22 mouse cellular contexts compared by ENCODE assay signal in the genomic region with DNA sequence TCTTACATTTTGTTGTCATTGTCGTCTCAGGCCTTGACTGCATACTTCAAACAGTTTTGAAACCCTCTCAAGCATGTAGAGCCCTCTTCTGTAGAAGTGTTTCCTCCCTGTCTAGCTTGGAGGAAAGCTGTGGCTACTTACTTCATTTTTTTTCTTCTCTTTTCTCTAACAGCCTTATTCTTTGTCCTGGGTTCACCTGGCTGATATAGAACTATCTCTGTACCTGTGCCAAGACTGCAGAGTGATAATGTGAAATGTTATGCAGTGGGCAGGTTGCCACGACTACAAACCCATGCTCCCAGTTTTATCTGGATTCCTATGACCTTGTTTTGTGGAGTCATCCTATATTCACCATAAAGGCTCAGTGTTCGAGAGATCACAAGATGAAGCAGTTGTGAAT. TPM values are rescaled to one million over a fixed set of nuclear protein-coding genes. Genes with fewer than 3 reads are reported as not detected.
DNase-seq lines count a peak whose midpoint lies in the region; ATAC-seq and TF ChIP-seq lines count a peak whose summit lies in the region.
"Had no signal": no experiment of that assay in that cellular context is flagged by ENCODE, and none has a peak within 500 bp of the region (broad histone marks: within the 10 kb centered on the region; RNA-seq: fewer than 3 reads in every experiment).

No protein-coding gene starts in this region.

- H3K9me3 ChIP-seq in kidney, embryonic 16.5 days (ENCODE audit: low read length): no peaks in the 10 kb centered on the region
- H3K9me3 ChIP-seq in lung, embryonic 16.5 days (ENCODE audit: control insufficient read depth, low read length): no peaks in the 10 kb centered on the region
- H3K9me3 ChIP-seq in MEL (replicated peaks; ENCODE audit: insufficient read depth, low read length): no peaks in the 10 kb centered on the region
- no peaks in the 10 kb centered on the region for H3K9me3 ChIP-seq in stomach, embryonic 16.5 days (replicated peaks; ENCODE audit: control insufficient read depth, low read length)
- H3K9me3 ChIP-seq: embryonic facial prominence, embryonic 10.5 days; forebrain, embryonic 13.5 days; heart, embryonic 15.5 days had no signal

- peaks cover 7% of the 10 kb centered on the region; the same call in 1 of the 2 replicates for H3K36me3 ChIP-seq in kidney, embryonic 16.5 days (ENCODE audit: insufficient read depth, low read length)
- no peaks in the 10 kb centered on the region for H3K36me3 ChIP-seq in lung, embryonic 16.5 days (ENCODE audit: control insufficient read depth, insufficient read depth, low read length)
- peaks cover 5 to 32% of the 10 kb centered on the region in 2 experiments for H3K36me3 ChIP-seq in MEL (ENCODE audit: control insufficient read depth in 1 of 2, insufficient read depth in 2 of 2, low read length in 2 of 2)
- H3K36me3 ChIP-seq in stomach, embryonic 16.5 days (ENCODE audit: control insufficient read depth, insufficient read depth, low read length): no peaks in the 10 kb centered on the region
- H3K36me3 ChIP-seq: heart, embryonic 15.5 days had no signal

- WGBS in kidney, embryonic 16.5 days: 60% methylated on average over 3 of the region's 3 CpGs
- 56% methylated on average over 3 of the region's 3 CpGs for WGBS in lung, embryonic 16.5 days
- WGBS in stomach, embryonic 16.5 days: 74% methylated on average over 3 of the region's 3 CpGs

- peaks cover 47% of the 10 kb centered on the region for H3K79me2 ChIP-seq in MEL (ENCODE audit: control insufficient read depth, insufficient read depth, low read length, poor library complexity)

- peak overlapping the region; percentile 41 for H3K27ac ChIP-seq in kidney, embryonic 16.5 days (ENCODE audit: low read length)
- H3K27ac ChIP-seq in lung, embryonic 16.5 days (ENCODE audit: low read length): no peak overlapping the region
- peak overlapping the region; percentile 18; the same call in 1 of the 2 replicates for H3K27ac ChIP-seq in MEL (ENCODE audit: control insufficient read depth, low read depth, low read length)
- peak overlapping the region; percentile 60 for H3K27ac ChIP-seq in stomach, embryonic 16.5 days (ENCODE audit: low read length)
- H3K27ac ChIP-seq: embryonic facial prominence, embryonic 10.5 days; forebrain, embryonic 13.5 days; heart, adult 2 months; heart, embryonic 15.5 days had no signal

- H3K4me1 ChIP-seq in kidney, embryonic 16.5 days (ENCODE audit: insufficient read depth, low read length): peaks cover 15% of the 10 kb centered on the region; the same call in 1 of the 2 replicates
- peaks cover 4% of the 10 kb centered on the region for H3K4me1 ChIP-seq in lung, embryonic 16.5 days (replicated peaks; ENCODE audit: control insufficient read depth, insufficient read depth, low read length)
- H3K4me1 ChIP-seq in MEL (ENCODE audit: control insufficient read depth in 1 of 2, insufficient read depth in 2 of 2, low read length in 2 of 2): peaks cover 19 to 23% of the 10 kb centered on the region in 2 experiments
- 0 out of 2 replicates have a peak, but pooled peaks cover 3% of the 10 kb centered on the region for H3K4me1 ChIP-seq in stomach, embryonic 16.5 days (ENCODE audit: control insufficient read depth, insufficient read depth, low read length)

- no peaks in the 10 kb centered on the region for H3K27me3 ChIP-seq in kidney, embryonic 16.5 days (ENCODE audit: insufficient read depth, low read length)
- H3K27me3 ChIP-seq in lung, embryonic 16.5 days (ENCODE audit: control insufficient read depth, insufficient read depth, low read depth, low read length): no peaks in the 10 kb centered on the region
- H3K27me3 ChIP-seq in MEL (ENCODE audit: control insufficient read depth in 1 of 2, insufficient read depth in 2 of 2, low read length in 2 of 2): no peaks in the 10 kb centered on the region
- no peaks in the 10 kb centered on the region for H3K27me3 ChIP-seq in stomach, embryonic 16.5 days (ENCODE audit: control insufficient read depth, insufficient read depth, low read length)
- H3K27me3 ChIP-seq: CH12.LX; forebrain, embryonic 13.5 days; heart, embryonic 15.5 days had no signal

- no peak overlapping the region for H3K4me2 ChIP-seq in kidney, embryonic 16.5 days (replicated peaks; ENCODE audit: low read depth, low read length)
- H3K4me2 ChIP-seq in lung, embryonic 16.5 days (ENCODE audit: low read depth, low read length): no peak overlapping the region
- H3K4me2 ChIP-seq in stomach, embryonic 16.5 days (ENCODE audit: low read depth, low read length): no peak overlapping the region
- H3K4me2 ChIP-seq: forebrain, embryonic 13.5 days; heart, embryonic 11.5 days; heart, embryonic 15.5 days had no signal

- no peak for TF ChIP-seq POLR2A in MEL (IDR thresholded peaks at IDR 0.05; ENCODE audit: control insufficient read depth in 1 of 2, insufficient read depth in 1 of 2, low read depth in 1 of 2, low read length in 2 of 2, poor library complexity in 1 of 2)

- TF ChIP-seq CTCF in MEL (IDR thresholded peaks at IDR 0.05 in 2 of 3, conservative IDR thresholded peaks at IDR 0.05 in 1 of 3; ENCODE audit: control insufficient read depth in 1 of 3, insufficient read depth in 1 of 3, low read depth in 2 of 3, low read length in 3 of 3, poor library complexity in 1 of 3, severe bottlenecking in 1 of 3): no peak; a peak in 1 of 6 replicates

- no peak overlapping the region for H3K4me3 ChIP-seq in kidney, embryonic 16.5 days (ENCODE audit: low read length)
- no peak overlapping the region for H3K4me3 ChIP-seq in lung, embryonic 16.5 days (ENCODE audit: low read length)
- no peak overlapping the region for H3K4me3 ChIP-seq in MEL (ENCODE audit: control insufficient read depth in 1 of 2, insufficient read depth in 1 of 2, low read depth in 2 of 2, low read length in 2 of 2)
- no peak overlapping the region for H3K4me3 ChIP-seq in stomach, embryonic 16.5 days (replicated peaks; ENCODE audit: low read length)
- H3K4me3 ChIP-seq: embryonic facial prominence, embryonic 10.5 days; forebrain, embryonic 13.5 days; heart, adult 2 months; heart, embryonic 15.5 days had no signal

- H3K9ac ChIP-seq in kidney, embryonic 16.5 days (replicated peaks; ENCODE audit: low read length): no peak overlapping the region
- no peak overlapping the region for H3K9ac ChIP-seq in lung, embryonic 16.5 days (ENCODE audit: low read length)
- no peak overlapping the region for H3K9ac ChIP-seq in MEL (ENCODE audit: control insufficient read depth, low read depth, low read length, poor library complexity, severe bottlenecking)
- H3K9ac ChIP-seq in stomach, embryonic 16.5 days (ENCODE audit: low read length): no peak overlapping the region
- H3K9ac ChIP-seq: forebrain, embryonic 13.5 days; forebrain, postnatal 0 days; heart, embryonic 15.5 days had no signal

- TF ChIP-seq RAD21 in MEL (IDR thresholded peaks at IDR 0.05; ENCODE audit: low read depth, low read length): no peak

- peak in 1 of 2 experiments; percentile 61; a peak in 2 of 4 replicates for TF ChIP-seq EP300 in MEL (IDR thresholded peaks at IDR 0.05; ENCODE audit: low read depth in 1 of 2, low read length in 2 of 2)

- DNase-seq in kidney, postnatal 4 days: no peak
- no peak for DNase-seq in lung, postnatal 25 days (ENCODE audit: low spot score)
- DNase-seq in MEL (ENCODE audit: low read depth, low spot score): no peak
- DNase-seq: adrenal gland, adult 2 months; adrenal gland, postnatal 25 days; cerebellum, adult 2 months; cerebellum, postnatal 10 days; forebrain, postnatal 0 days; gastrocnemius, postnatal 14 days; heart, adult 2 months; heart, postnatal 14 days had no signal

- no peak for ATAC-seq in kidney, embryonic 16.5 days (ENCODE audit: low FRiP score, low TSS enrichment)
- ATAC-seq in lung, embryonic 16.5 days (ENCODE audit: low read depth): 0 out of 2 replicates have a peak, but pooled peaks have one; percentile 32
- ATAC-seq in stomach, embryonic 16.5 days (ENCODE audit: insufficient read depth, low FRiP score): no peak
- ATAC-seq: forebrain, embryonic 13.5 days; forebrain, postnatal 0 days had no signal

RNA-seq across cellular contexts. Expression of a gene that starts 6.0 kb away (rescaled TPM):
- polyA plus RNA-seq in kidney, embryonic 16.5 days (2015; fragmentation: Nextera tagmentation; extraction: Ambion mirVana): 20.1 and 21.7 TPM in 2 replicates
- polyA plus RNA-seq in lung, embryonic 16.5 days (2015; fragmentation: Nextera tagmentation; extraction: Ambion mirVana): 14.4 TPM in 2 replicates
- 5.1 and 6.5 TPM in 2 replicates for total RNA-seq in MEL (2012; rRNA removed)
- 10 to 100 TPM in 1 of 2 experiments, not detected in 1; 13.7 TPM for polyA plus RNA-seq in MEL (2012; ENCODE audit: insufficient read depth in 1 of 2, insufficient read length in 2 of 2, low read depth in 1 of 2, low replicate concordance in 2 of 2, missing spikeins in 1 of 2)
- 16.1 and 16.4 TPM in 2 replicates for polyA plus RNA-seq in stomach, embryonic 16.5 days (2015; fragmentation: Nextera tagmentation; extraction: Ambion mirVana)

RNA-seq across cellular contexts. Expression of a gene that starts 6.3 kb away (rescaled TPM):
- 109 and 115 TPM in 2 replicates for polyA plus RNA-seq in kidney, embryonic 16.5 days (2015; fragmentation: Nextera tagmentation; extraction: Ambion mirVana)
- polyA plus RNA-seq in lung, embryonic 16.5 days (2015; fragmentation: Nextera tagmentation; extraction: Ambion mirVana): 84.3 and 84.5 TPM in 2 replicates
- total RNA-seq in MEL (2012; rRNA removed): 86.2 and 90.0 TPM in 2 replicates
- 100 to 1,000 TPM in 1 of 2 experiments, not detected in 1; 114 TPM for polyA plus RNA-seq in MEL (2012; ENCODE audit: insufficient read depth in 1 of 2, insufficient read length in 2 of 2, low read depth in 1 of 2, low replicate concordance in 2 of 2, missing spikeins in 1 of 2)
- 83.2 and 93.8 TPM in 2 replicates for polyA plus RNA-seq in stomach, embryonic 16.5 days (2015; fragmentation: Nextera tagmentation; extraction: Ambion mirVana)

RNA-seq across cellular contexts. Expression of a gene that starts 19.6 kb away (rescaled TPM):
- polyA plus RNA-seq in kidney, embryonic 16.5 days (2015; fragmentation: Nextera tagmentation; extraction: Ambion mirVana): 91.6 and 92.0 TPM in 2 replicates
- polyA plus RNA-seq in lung, embryonic 16.5 days (2015; fragmentation: Nextera tagmentation; extraction: Ambion mirVana): 68.0 and 68.3 TPM in 2 replicates
- 28.1 and 33.0 TPM in 2 replicates for total RNA-seq in MEL (2012; rRNA removed)
- 10 to 100 TPM in 1 of 2 experiments, not detected in 1; 68.3 TPM for polyA plus RNA-seq in MEL (2012; ENCODE audit: insufficient read depth in 1 of 2, insufficient read length in 2 of 2, low read depth in 1 of 2, low replicate concordance in 2 of 2, missing spikeins in 1 of 2)
- polyA plus RNA-seq in stomach, embryonic 16.5 days (2015; fragmentation: Nextera tagmentation; extraction: Ambion mirVana): 68.4 and 70.8 TPM in 2 replicates

RNA-seq across cellular contexts. Expression of a gene that starts 24.2 kb away (rescaled TPM):
- polyA plus RNA-seq in kidney, embryonic 16.5 days (2015; fragmentation: Nextera tagmentation; extraction: Ambion mirVana): not detected in 2 replicates
- polyA plus RNA-seq in lung, embryonic 16.5 days (2015; fragmentation: Nextera tagmentation; extraction: Ambion mirVana): not detected in 2 replicates
- not detected in 2 replicates for total RNA-seq in MEL (2012; rRNA removed)
- polyA plus RNA-seq in MEL (2012; ENCODE audit: insufficient read depth in 1 of 2, insufficient read length in 2 of 2, low read depth in 1 of 2, low replicate concordance in 2 of 2, missing spikeins in 1 of 2): under 1 TPM in 1 of 2 experiments, not detected in 1; 0.11 TPM
- not detected in 2 replicates for polyA plus RNA-seq in stomach, embryonic 16.5 days (2015; fragmentation: Nextera tagmentation; extraction: Ambion mirVana)
- total RNA-seq: adrenal gland, adult 2 months; adrenal gland, postnatal 25 days; CH12.LX; forebrain, postnatal 0 days; gastrocnemius, adult 18-20 months; gastrocnemius, postnatal 14 days; heart, adult 2 months; heart, postnatal 14 days; hematopoietic stem cell, adult 5-6 weeks had no signal
- polyA plus RNA-seq: adrenal gland, adult 2 months; cerebellum, adult 2 months; embryonic facial prominence, embryonic 10.5 days; embryonic facial prominence, embryonic 14.5 days; forebrain, embryonic 13.5 days; heart, adult 2 months; heart, embryonic 11.5 days; heart, embryonic 15.5 days had no signal

RNA-seq across cellular contexts. Expression of a gene that starts 25.4 kb away (rescaled TPM):
- polyA plus RNA-seq in kidney, embryonic 16.5 days (2015; fragmentation: Nextera tagmentation; extraction: Ambion mirVana): not detected in 2 replicates
- 0.31 TPM in 1 of 2 replicates, not detected in the other for polyA plus RNA-seq in lung, embryonic 16.5 days (2015; fragmentation: Nextera tagmentation; extraction: Ambion mirVana)
- not detected in 2 replicates for total RNA-seq in MEL (2012; rRNA removed)
- not detected for polyA plus RNA-seq in MEL (2012; ENCODE audit: insufficient read depth in 1 of 2, insufficient read length in 2 of 2, low read depth in 1 of 2, low replicate concordance in 2 of 2, missing spikeins in 1 of 2)
- not detected in 2 replicates for polyA plus RNA-seq in stomach, embryonic 16.5 days (2015; fragmentation: Nextera tagmentation; extraction: Ambion mirVana)
- total RNA-seq: adrenal gland, postnatal 25 days; CH12.LX; forebrain, postnatal 0 days; gastrocnemius, adult 18-20 months; gastrocnemius, postnatal 14 days; heart, adult 2 months; heart, postnatal 14 days; hematopoietic stem cell, adult 5-6 weeks had no signal
- polyA plus RNA-seq: adrenal gland, adult 2 months; cerebellum, adult 2 months; embryonic facial prominence, embryonic 10.5 days; embryonic facial prominence, embryonic 14.5 days; heart, adult 2 months; heart, embryonic 11.5 days; heart, embryonic 15.5 days had no signal
